Mouse (Mus musculus) myocyte (in vitro differentiated cells): ENCODE results near the gene Pacsin2. TPM values are rescaled to one million over a fixed set of nuclear protein-coding genes. Genes with fewer than 3 reads are reported as not detected.

Experiments
- H3K27me3 ChIP-seq: one replicate; pipeline ENCODE4 v1.6.1; 2011; ENCODE audit not compliant: control insufficient read depth, insufficient read depth, insufficient read length
- H3K36me3 ChIP-seq: one replicate; pipeline ENCODE4 v1.6.1; 2011; ENCODE audit not compliant: control insufficient read depth, insufficient read depth
- H3K4me2 ChIP-seq: one replicate; pipeline ENCODE4 v1.6.1; 2011; ENCODE audit warnings: low read depth, control low read depth
- H3K4me3 ChIP-seq: one replicate; pipeline ENCODE4 v1.5.1; 2011; ENCODE audit warnings: mild to moderate bottlenecking, control low read depth, moderate library complexity
- H3K79me2 ChIP-seq: one replicate; pipeline ENCODE4 v1.6.1; 2011; ENCODE audit not compliant: control insufficient read depth, insufficient read depth
- H3ac ChIP-seq: one replicate; pipeline ENCODE4 v1.6.1; 2011; ENCODE audit not compliant: control insufficient read depth, insufficient read length
- CEBPB ChIP-seq: IDR thresholded peaks from 2 replicates; pipeline ENCODE4 v1.6.1; 2011; ENCODE audit warnings: mild to moderate bottlenecking, moderate library complexity; ENCODE audit not compliant: poor library complexity, insufficient read depth, severe bottlenecking
- E2F4 ChIP-seq: IDR thresholded peaks from one replicate; pipeline ENCODE4 v1.6.1; 2011; ENCODE audit warnings: mild to moderate bottlenecking, control low read depth, moderate library complexity; ENCODE audit not compliant: insufficient read depth
- MAX ChIP-seq: IDR thresholded peaks from one replicate; pipeline ENCODE4 v1.6.1; 2011; ENCODE audit warnings: low read depth, mild to moderate bottlenecking, control low read depth
- MYOD1 ChIP-seq, 3 experiments: IDR thresholded peaks; one replicate each; pipeline ENCODE4 v1.6.1; 2011; ENCODE audit warnings: control low read depth in 2 of 3, low read depth in 2 of 3, mild to moderate bottlenecking in 2 of 3, moderate library complexity in 1 of 3; ENCODE audit not compliant: insufficient read length in 2 of 3, control insufficient read depth in 1 of 3
- MYOG ChIP-seq, 3 experiments: IDR thresholded peaks; one replicate each; pipeline ENCODE4 v1.6.1; 2011; ENCODE audit warnings: control low read depth in 2 of 3, low read depth in 2 of 3, mild to moderate bottlenecking in 2 of 3; ENCODE audit not compliant: insufficient read length in 2 of 3, control insufficient read depth in 1 of 3, insufficient read depth in 1 of 3
- POLR2A ChIP-seq: IDR thresholded peaks from one replicate; pipeline ENCODE4 v1.6.1; 2011; ENCODE audit warnings: low read depth, mild to moderate bottlenecking, control low read depth, moderate library complexity; ENCODE audit not compliant: insufficient read length
- POLR2AphosphoS2 ChIP-seq: IDR thresholded peaks from one replicate; pipeline ENCODE4 v1.6.1; 2011; ENCODE audit warnings: low read depth, control low read depth; ENCODE audit not compliant: insufficient read length
- REST ChIP-seq: IDR thresholded peaks from one replicate; pipeline ENCODE4 v1.6.1; 2011; ENCODE audit warnings: mild to moderate bottlenecking, control low read depth, moderate library complexity; ENCODE audit not compliant: insufficient read depth, insufficient read length
- SRF ChIP-seq: IDR thresholded peaks from one replicate; pipeline ENCODE4 v1.6.1; 2011; ENCODE audit warnings: low read depth; ENCODE audit not compliant: control insufficient read depth, insufficient read length
- TCF12 ChIP-seq: IDR thresholded peaks from one replicate; pipeline ENCODE4 v1.6.1; 2011; ENCODE audit warnings: mild to moderate bottlenecking, control low read depth; ENCODE audit not compliant: poor library complexity, insufficient read depth, severe bottlenecking
- TCF3 ChIP-seq: IDR thresholded peaks from one replicate; pipeline ENCODE4 v1.6.1; 2011; ENCODE audit warnings: low read depth, control low read depth; ENCODE audit not compliant: insufficient read length
- USF1 ChIP-seq: IDR thresholded peaks from one replicate; pipeline ENCODE4 v1.6.1; 2011; ENCODE audit warnings: low read depth, mild to moderate bottlenecking, control low read depth, moderate library complexity
- polyA plus RNA-seq: library from polyadenylated mRNA; unstranded; fragments of >200 nt; fragmentation: generic; extraction: Trizol; gene quantifications from one replicate; pipeline ENCODE4 v1.2.1, GENCODE M21; 2012; ENCODE audit warnings: missing spikeins

The Pacsin2 gene
- polyA plus RNA-seq, 1 experiment: 122 TPM

- TF ChIP-seq MAX: no peak
- TF ChIP-seq POLR2A: no peak
- no peak for TF ChIP-seq TCF3
- no peak for TF ChIP-seq MYOG (IDR thresholded peaks at IDR 0.05; ENCODE audit: control insufficient read depth in 1 of 3, insufficient read depth in 1 of 3, insufficient read length in 2 of 3, low read depth in 2 of 3)
- TF ChIP-seq REST: no peak
- TF ChIP-seq SRF: no peak
- TF ChIP-seq TCF12: no peak
- TF ChIP-seq USF1: no peak
- TF ChIP-seq E2F4: no peak
- no peak for TF ChIP-seq MYOD1 (IDR thresholded peaks at IDR 0.05; ENCODE audit: control insufficient read depth in 1 of 3, insufficient read length in 2 of 3, low read depth in 2 of 3)
- TF ChIP-seq POLR2AphosphoS2: no peak
- TF ChIP-seq CEBPB: no peak
- Histone ChIP-seq H3K36me3 (no peaks in the 10 kb centered on the region), H3K79me2 (peaks cover 100% of the 10 kb centered on the region), H3ac (no peak overlapping the region), H3K4me2 (no peak overlapping the region), H3K27me3 (no peaks in the 10 kb centered on the region), H3K4me3 (no peak overlapping the region)
Observed at GRCm38 (mm10) chr15:83427294-83428163, 36.9 kb downstream of the Pacsin2 start.

GRCm38 (mm10) chr15:83425794-83426193 is 38.6 kb downstream of the Pacsin2 start:
- Histone ChIP-seq H3K27me3 (no peaks in the 10 kb centered on the region), H3ac (no peak overlapping the region), H3K4me3 (no peak overlapping the region), H3K79me2 (peaks cover 99% of the 10 kb centered on the region), H3K4me2 (no peak overlapping the region), H3K36me3 (no peaks in the 10 kb centered on the region)
- no peak for TF ChIP-seq MYOD1 (IDR thresholded peaks at IDR 0.05; ENCODE audit: control insufficient read depth in 1 of 3, insufficient read length in 2 of 3, low read depth in 2 of 3)
- no peak for TF ChIP-seq SRF
- no peak for TF ChIP-seq TCF3
- TF ChIP-seq CEBPB: no peak
- no peak for TF ChIP-seq MAX
- no peak for TF ChIP-seq TCF12

GRCm38 (mm10) chr15:83425277-83425676 is 39.1 kb downstream of the Pacsin2 start:
- TF ChIP-seq MAX (no peak), POLR2AphosphoS2 (no peak), REST (no peak), TCF3 (no peak), E2F4 (no peak), TCF12 (no peak), POLR2A (no peak), SRF (no peak), MYOD1 (IDR thresholded peaks at IDR 0.05; ENCODE audit: control insufficient read depth in 1 of 3, insufficient read length in 2 of 3, low read depth in 2 of 3) (no peak)

GRCm38 (mm10) chr15:83423589-83424384 is 40.6 kb downstream of the Pacsin2 start:
- Histone ChIP-seq H3K27me3 (no peaks in the 10 kb centered on the region), H3K4me2 (no peak overlapping the region), H3K36me3 (no peaks in the 10 kb centered on the region), H3K4me3 (no peak overlapping the region), H3ac (no peak overlapping the region), H3K79me2 (peaks cover 99% of the 10 kb centered on the region)
- no peak for TF ChIP-seq CEBPB
- TF ChIP-seq E2F4: no peak
- TF ChIP-seq POLR2A: no peak
- TF ChIP-seq USF1: no peak

More at GRCm38 (mm10) chr15:83425277-83425676, 39.1 kb downstream of the Pacsin2 start:
- Histone ChIP-seq H3K4me2 (no peak overlapping the region), H3ac (no peak overlapping the region), H3K27me3 (no peaks in the 10 kb centered on the region), H3K36me3 (no peaks in the 10 kb centered on the region), H3K4me3 (no peak overlapping the region), H3K79me2 (peaks cover 99% of the 10 kb centered on the region)
